Mouse (Mus musculus) hindbrain, embryonic 11.5 days (tissue): ENCODE results near the gene Hyal2. TPM values are rescaled to one million over a fixed set of nuclear protein-coding genes. Genes with fewer than 3 reads are reported as not detected.
"Not testable (repeated sequence)": the region's sequence is repeated elsewhere in the genome, so short reads cannot be mapped to it uniquely, and the experiment has no call there.

Experiments
- ATAC-seq: fragments of 200-750 bp; cut with Nextera tagmentation; 2 replicates; pipeline ENCODE4 v1.8.0; 2017; ENCODE audit warnings: mild to moderate bottlenecking, moderate TSS enrichment, moderate library complexity; ENCODE audit not compliant: low FRiP score
- DNase-seq: peaks from one replicate; pipeline ENCODE4 v3.0.0-alpha.2; 2015; ENCODE audit warnings: low spot score
- H3K27ac ChIP-seq: fragments of 300-500 bp; sonication (generic); 2 replicates; pipeline ENCODE4 v1.5.1; 2014; ENCODE audit warnings: mild to moderate bottlenecking, low read depth, low read length
- H3K27me3 ChIP-seq: fragments of 300-500 bp; sonication (generic); 2 replicates; pipeline ENCODE4 v1.6.1; 2014; ENCODE audit warnings: mild to moderate bottlenecking, low read length, moderate library complexity, mixed read lengths; ENCODE audit not compliant: control insufficient read depth, insufficient read depth
- H3K36me3 ChIP-seq: fragments of 300-500 bp; sonication (generic); 2 replicates; pipeline ENCODE4 v1.6.1; 2014; ENCODE audit warnings: mild to moderate bottlenecking, low read length, moderate library complexity, mixed read lengths; ENCODE audit not compliant: control insufficient read depth, insufficient read depth
- H3K4me1 ChIP-seq: fragments of 300-500 bp; sonication (generic); replicated peaks from 2 replicates; pipeline ENCODE4 v1.6.1; 2014; ENCODE audit warnings: low read length, mixed read lengths; ENCODE audit not compliant: control insufficient read depth, insufficient read depth
- H3K4me2 ChIP-seq: fragments of 300-500 bp; sonication (generic); replicated peaks from 2 replicates; pipeline ENCODE4 v1.6.1; 2014; ENCODE audit warnings: mild to moderate bottlenecking, low read depth, low read length
- H3K4me3 ChIP-seq: fragments of 300-500 bp; sonication (generic); 2 replicates; pipeline ENCODE4 v1.5.1; 2014; ENCODE audit warnings: low read depth, low read length
- H3K9ac ChIP-seq: fragments of 300-500 bp; sonication (generic); 2 replicates; pipeline ENCODE4 v1.6.1; 2014; ENCODE audit warnings: low read depth, low read length
- H3K9me3 ChIP-seq: fragments of 300-500 bp; sonication (generic); 2 replicates; pipeline ENCODE4 v1.6.1; 2016; ENCODE audit warnings: low read length; ENCODE audit not compliant: control insufficient read depth
- WGBS: fragments of 180-500 bp; shearing (Covaris S2); extraction: QIAGEN DNeasy Blood & Tissue Kit; methylation state at CpG from one replicate; pipeline ENCODE4 v1.1.7; 2014; 5-methylcytosine and 5-hydroxymethylcytosine counted together
- polyA plus RNA-seq: library from polyadenylated mRNA; unstranded; fragments of >200 nt; fragmentation: Nextera tagmentation; extraction: Ambion mirVana; gene quantifications from 2 replicates; pipeline ENCODE4 v1.2.1, GENCODE M21; 2014

The Hyal2 gene
- polyA plus RNA-seq, 1 experiment from 2014 or later = 123 TPM

DNA sequence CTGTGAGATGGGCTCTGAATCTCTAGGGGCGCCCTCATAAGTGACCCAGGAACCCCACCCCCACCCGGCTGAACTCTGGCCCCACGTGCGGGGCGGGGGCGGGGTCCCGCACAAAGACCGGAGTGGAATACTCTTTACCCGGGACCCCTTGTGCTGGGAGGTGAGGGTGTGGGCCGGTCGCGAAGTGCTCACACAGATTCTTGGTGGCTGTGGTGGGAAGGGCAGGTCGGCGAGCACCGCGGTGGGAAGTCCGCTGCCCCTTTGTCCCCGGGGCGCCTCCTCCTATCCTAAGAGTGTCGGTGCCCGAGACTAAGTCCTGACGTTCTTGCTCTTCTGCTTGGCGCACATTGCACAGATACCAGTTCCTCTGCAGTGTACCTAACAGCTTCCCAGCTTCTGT, 1.5 kb downstream of the Hyal2 start:
- ATAC-seq (peak; percentile 59), DNase-seq (no peak)
- peak overlapping the region; percentile 75 for H3K27ac ChIP-seq
- 0% methylated on average over 23 of the region's 23 CpGs for WGBS
- H3K9me3 ChIP-seq = no peaks in the 10 kb centered on the region
- H3K9ac ChIP-seq = peak overlapping the region; percentile 91
- H3K36me3 ChIP-seq = peaks cover 25% of the 10 kb centered on the region
- peaks cover 16% of the 10 kb centered on the region for H3K4me1 ChIP-seq
- peak overlapping the region; percentile 58 for H3K4me2 ChIP-seq
- H3K4me3 ChIP-seq = peak overlapping the region; percentile 91
- H3K27me3 ChIP-seq = no peaks in the 10 kb centered on the region

DNA sequence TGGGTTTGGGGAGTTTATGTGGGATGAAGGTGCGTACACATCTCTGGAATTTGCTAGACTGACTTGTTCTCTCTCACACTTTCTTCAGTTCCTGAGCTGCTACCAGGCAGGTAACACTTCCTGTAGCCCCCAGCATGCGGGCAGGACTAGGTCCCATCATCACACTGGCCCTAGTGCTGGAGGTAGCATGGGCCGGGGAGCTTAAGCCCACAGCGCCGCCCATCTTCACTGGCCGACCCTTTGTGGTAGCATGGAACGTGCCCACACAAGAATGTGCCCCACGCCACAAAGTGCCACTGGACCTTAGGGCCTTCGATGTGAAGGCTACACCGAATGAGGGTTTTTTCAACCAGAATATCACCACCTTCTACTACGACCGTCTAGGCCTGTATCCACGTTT, 2.3 kb downstream of the Hyal2 start:
- H3K4me2 ChIP-seq = peak overlapping the region; percentile 58
- peaks cover 28% of the 10 kb centered on the region for H3K36me3 ChIP-seq
- 52% methylated on average over 13 of the region's 13 CpGs for WGBS
- peak overlapping the region; percentile 91 for H3K9ac ChIP-seq
- ATAC-seq = no peak
- 0 out of 2 replicates have a peak overlapping the region, but pooled peaks have one; percentile 19 for H3K27ac ChIP-seq
- DNase-seq = no peak
- no peaks in the 10 kb centered on the region for H3K27me3 ChIP-seq
- H3K4me1 ChIP-seq = peaks cover 14% of the 10 kb centered on the region
- no peaks in the 10 kb centered on the region for H3K9me3 ChIP-seq
- peak overlapping the region; percentile 91 for H3K4me3 ChIP-seq

DNA sequence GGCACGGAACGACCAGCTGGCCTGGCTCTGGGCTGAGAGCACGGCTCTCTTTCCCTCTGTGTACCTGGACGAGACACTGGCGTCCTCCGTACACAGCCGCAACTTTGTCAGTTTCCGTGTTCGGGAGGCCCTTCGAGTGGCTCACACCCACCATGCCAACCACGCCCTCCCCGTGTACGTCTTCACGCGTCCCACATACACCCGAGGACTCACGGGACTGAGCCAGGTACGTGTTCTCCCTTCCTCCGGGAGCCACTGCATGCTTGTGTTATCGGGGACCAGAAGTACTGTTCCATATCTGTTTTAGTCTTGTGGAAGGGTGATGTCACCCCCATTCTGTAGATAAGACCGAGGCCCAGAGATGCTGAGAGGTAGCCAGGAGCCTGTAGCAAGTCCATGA, 3.1 kb downstream of the Hyal2 start:
- Histone ChIP-seq H3K4me1 (peaks cover 14% of the 10 kb centered on the region), H3K9ac (no peak overlapping the region), H3K27ac (no peak overlapping the region), H3K9me3 (no peaks in the 10 kb centered on the region), H3K36me3 (peaks cover 25% of the 10 kb centered on the region), H3K4me2 (peak overlapping the region; percentile 58), H3K27me3 (no peaks in the 10 kb centered on the region), H3K4me3 (peak overlapping the region; percentile 91)
- WGBS = 93% methylated on average over 21 of the region's 21 CpGs
- no peak for DNase-seq
- ATAC-seq = no peak

DNA sequence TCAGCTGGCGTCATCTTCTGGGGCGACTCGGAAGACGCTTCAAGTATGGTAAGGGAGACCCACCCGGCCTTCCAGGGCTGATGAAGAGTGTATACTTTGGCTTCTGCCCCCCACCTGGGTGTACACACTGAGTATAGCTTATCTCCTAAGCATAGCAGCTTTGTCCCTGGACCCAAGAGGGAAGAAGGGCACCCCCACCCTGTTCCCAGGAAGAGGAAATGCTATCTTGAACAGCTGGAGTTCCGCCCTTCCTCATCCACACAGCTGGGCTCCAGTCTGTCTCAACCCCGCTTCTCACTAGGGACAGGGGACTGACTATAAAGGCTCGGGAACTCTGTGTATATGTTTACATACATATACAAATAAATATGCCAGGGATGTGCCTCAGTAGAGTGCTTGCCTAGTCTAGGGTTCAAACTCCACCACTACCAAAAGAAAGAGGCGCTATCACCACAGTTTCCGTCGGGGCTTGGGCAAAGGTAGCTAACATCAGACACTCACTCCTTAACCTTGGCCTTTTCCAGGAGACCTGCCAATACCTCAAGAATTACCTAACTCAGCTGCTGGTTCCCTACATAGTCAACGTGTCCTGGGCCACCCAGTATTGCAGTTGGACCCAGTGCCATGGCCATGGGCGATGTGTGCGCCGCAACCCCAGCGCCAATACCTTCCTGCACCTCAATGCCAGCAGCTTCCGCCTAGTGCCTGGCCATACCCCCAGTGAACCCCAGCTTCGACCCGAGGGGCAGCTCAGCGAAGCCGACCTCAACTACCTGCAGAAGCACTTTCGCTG, 4.0 kb downstream of the Hyal2 start:
- no peak overlapping the region for H3K9ac ChIP-seq
- H3K9me3 ChIP-seq = no peaks in the 10 kb centered on the region
- H3K4me3 ChIP-seq = no peak overlapping the region
- no peak for DNase-seq
- ATAC-seq = no peak
- H3K27me3 ChIP-seq = no peaks in the 10 kb centered on the region
- peaks cover 25% of the 10 kb centered on the region for H3K36me3 ChIP-seq
- no peak overlapping the region for H3K27ac ChIP-seq
- 94% methylated on average over 22 of the region's 22 CpGs for WGBS
- H3K4me2 ChIP-seq = 0 out of 2 replicates have a peak overlapping the region, but pooled peaks have one; percentile 58
- H3K4me1 ChIP-seq = peaks cover 14% of the 10 kb centered on the region

DNA sequence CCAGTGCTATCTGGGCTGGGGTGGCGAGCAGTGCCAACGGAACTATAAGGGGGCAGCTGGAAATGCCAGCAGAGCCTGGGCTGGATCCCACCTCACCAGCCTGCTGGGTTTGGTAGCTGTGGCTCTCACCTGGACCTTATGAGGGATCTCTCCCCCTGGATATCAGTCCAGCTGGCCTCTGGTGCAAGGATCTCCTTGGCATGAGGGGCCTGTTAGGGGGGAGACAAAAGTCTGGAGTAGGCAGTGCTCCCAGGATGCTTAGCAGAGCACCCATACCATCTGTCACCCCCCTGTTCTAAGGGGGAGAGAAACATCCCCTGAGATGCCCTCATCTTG, 4.5 kb downstream of the Hyal2 start:
- Histone ChIP-seq H3K27me3 (no peaks in the 10 kb centered on the region), H3K9me3 (no peaks in the 10 kb centered on the region), H3K36me3 (peaks cover 25% of the 10 kb centered on the region), H3K27ac (no peak overlapping the region), H3K4me1 (peaks cover 14% of the 10 kb centered on the region), H3K9ac (no peak overlapping the region), H3K4me2 (no peak overlapping the region), H3K4me3 (no peak overlapping the region)
- 100% methylated on average over 2 of the region's 2 CpGs for WGBS
- no peak for DNase-seq
- no peak for ATAC-seq

DNA sequence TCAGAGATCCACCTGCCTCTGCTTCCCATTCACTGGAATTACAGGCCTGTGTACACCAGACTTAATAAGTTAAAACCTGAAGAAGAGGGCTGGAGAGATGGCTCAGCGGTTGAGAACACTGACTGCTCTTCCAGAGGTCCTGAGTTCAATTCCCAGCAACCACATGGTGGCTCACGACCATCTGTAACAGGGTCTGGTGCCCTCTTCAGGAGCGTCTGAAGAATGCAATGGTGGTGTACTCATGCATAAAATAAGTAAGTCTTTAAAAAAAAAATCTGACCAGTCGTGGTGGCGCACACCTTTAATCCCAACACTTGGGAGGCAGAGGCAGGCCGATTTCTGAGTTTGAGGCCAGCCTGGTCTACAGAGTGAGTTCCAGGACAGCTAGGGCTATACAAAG, 6.0 kb downstream of the Hyal2 start:
- not testable (repeated sequence) for H3K27ac ChIP-seq, H3K9ac ChIP-seq, ATAC-seq, H3K4me2 ChIP-seq, DNase-seq, H3K9me3 ChIP-seq, H3K4me3 ChIP-seq, H3K27me3 ChIP-seq
- H3K4me1 ChIP-seq = peaks cover 11% of the 10 kb centered on the region
- H3K36me3 ChIP-seq = peaks cover 25% of the 10 kb centered on the region
- 79% methylated on average over 6 of the region's 6 CpGs for WGBS

DNA sequence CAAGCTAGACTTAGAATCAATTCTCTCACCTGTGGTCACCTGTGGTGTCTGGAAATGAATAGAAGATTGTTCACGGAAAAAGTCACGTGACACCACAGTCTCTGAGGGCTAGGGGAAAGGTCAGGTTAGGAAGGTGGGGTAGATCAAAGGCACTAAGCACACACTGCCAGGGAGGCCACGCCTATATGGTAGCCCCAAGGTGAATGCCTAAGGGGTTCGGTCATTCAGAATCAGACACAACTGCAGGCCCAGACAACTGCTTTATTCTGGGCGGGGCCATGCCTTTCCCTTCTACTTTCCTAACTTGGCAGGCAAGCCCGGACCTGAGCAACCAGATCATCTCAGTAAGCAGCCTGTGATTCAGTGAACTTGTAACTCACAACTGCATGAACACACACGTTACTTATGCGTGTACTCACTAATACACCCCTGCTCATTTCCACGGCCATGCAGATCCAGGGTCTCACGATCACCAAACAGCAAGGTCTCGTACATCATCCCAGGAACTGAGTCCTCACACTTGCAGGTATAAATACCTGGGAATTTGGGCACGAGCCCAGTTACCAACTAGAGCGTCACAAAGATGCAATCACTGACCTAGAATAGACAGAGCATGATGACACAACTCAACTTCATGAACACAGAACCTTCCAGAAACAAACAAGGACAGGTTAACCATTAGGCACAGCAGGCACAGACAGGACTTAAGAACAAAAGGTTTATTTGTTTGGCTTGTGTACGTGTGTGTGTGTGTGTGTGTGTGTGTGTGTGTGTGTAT, 8.0 kb downstream of the Hyal2 start:
- no peak overlapping the region for H3K4me3 ChIP-seq
- H3K4me2 ChIP-seq = no peak overlapping the region
- H3K9me3 ChIP-seq = no peaks in the 10 kb centered on the region
- WGBS = 88% methylated on average over 14 of the region's 14 CpGs
- DNase-seq (no peak), ATAC-seq (no peak)
- no peaks in the 10 kb centered on the region for H3K27me3 ChIP-seq
- H3K4me1 ChIP-seq = peaks cover 5% of the 10 kb centered on the region
- no peak overlapping the region for H3K27ac ChIP-seq
- no peak overlapping the region for H3K9ac ChIP-seq
- peaks cover 25% of the 10 kb centered on the region for H3K36me3 ChIP-seq

DNA sequence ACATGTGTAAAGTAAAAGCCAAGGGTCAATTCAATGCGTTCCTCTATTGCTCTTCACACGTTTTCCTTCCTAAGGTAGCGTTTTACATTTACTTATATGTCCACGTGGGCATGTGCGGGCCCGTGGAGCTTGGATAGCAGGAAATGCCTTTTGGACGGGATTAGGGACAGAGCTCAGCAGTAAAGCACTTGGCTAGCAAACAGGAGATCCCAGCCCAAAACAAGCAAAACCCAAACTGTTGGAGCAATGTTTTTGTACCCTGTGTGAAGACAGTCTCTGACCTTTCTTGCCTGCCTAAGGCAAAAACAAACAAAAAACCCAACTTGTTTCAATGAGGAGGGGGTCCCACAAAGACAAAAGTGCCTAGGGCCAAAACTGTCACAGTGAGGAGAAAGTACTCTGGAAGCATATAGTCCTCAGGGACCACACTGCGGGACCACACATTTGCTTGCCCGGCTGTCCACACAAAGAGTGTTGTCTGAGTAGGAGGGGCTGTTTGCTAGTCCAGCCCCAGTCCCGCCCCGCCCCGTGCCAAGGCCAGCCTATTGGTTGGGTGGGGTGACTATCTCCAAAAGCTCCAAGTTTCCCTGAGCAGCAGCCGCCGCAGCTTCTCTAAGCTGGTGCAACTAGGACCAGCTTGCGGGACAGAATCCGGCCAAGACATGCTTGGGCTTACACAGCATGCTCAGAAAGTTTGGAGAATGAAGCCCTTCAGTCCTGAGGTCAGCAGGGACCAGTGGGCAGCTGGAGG, 8.8 kb downstream of the Hyal2 start, which contains the start of gene Hyal1:
Gene Hyal1 (plus strand): TSS at position 571 of the 751 bp plus-strand sequence.
- Histone ChIP-seq H3K4me3 (peak within 1 kb of the TSS; percentile 17), H3K27me3 (no peaks in the 10 kb centered on the region), H3K36me3 (peaks cover 21% of the 10 kb centered on the region), H3K4me1 (peaks cover 5% of the 10 kb centered on the region), H3K9ac (peak within 1 kb of the TSS; percentile 57), H3K9me3 (no peaks in the 10 kb centered on the region), H3K27ac (0 out of 2 replicates have a peak within 1 kb of the TSS, but pooled peaks have one; percentile 10), H3K4me2 (peak within 1 kb of the TSS; percentile 45)
- 28% methylated on average over 16 of the region's 16 CpGs for WGBS
- ATAC-seq = peak; percentile 68
- DNase-seq = peak; percentile 81
